Mouse (Mus musculus) liver (tissue): ENCODE data around the gene Naa10.

Experiments
- DNase-seq: peaks from one replicate; pipeline ENCODE4 v3.0.0-alpha.2; 2020; ENCODE audit warnings: mixed read lengths

Naa10 gene

DNA sequence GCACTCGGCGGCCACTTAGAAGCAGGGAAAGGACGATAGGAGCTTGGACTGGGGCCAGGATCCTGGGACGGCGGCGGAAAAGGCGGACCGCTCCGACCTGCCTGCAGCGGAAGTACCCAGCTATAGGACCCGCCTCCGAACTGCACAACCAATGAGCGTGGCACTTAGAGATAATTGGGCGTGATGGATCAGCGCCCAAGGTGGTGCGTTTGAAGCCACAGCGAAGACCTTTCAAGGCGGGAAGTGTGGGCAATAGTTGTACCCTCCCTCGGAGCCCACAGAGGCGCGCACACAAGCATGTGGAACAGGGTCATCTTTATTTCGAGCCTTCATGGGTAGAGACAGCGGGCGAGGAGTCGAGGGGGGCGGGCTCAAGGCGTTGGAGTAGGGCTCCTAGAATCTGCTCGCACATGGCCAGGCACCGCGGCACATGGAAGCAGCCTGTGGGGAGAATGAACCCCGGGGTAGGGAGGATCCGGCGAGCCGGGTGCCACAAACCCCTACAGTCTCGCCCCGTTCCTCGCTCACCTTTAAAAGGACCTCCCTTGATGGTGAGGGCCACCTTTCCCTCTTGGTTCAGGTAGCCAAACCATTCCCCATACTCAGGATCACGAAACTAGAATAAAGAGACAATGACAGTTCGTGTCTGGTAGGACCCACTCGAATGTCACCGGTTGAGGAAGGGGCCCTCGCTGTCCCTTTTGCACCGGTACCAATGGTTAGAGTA is at the start of gene Naa10, which contains the start of gene Arhgap4:
Gene Naa10, minus strand, starts transcription at position 122 of the 727 bp plus-strand sequence.
Gene Arhgap4, minus strand, starts transcription at position 48 of the 727 bp plus-strand sequence.
- DNase-seq: peak; percentile 89

DNA sequence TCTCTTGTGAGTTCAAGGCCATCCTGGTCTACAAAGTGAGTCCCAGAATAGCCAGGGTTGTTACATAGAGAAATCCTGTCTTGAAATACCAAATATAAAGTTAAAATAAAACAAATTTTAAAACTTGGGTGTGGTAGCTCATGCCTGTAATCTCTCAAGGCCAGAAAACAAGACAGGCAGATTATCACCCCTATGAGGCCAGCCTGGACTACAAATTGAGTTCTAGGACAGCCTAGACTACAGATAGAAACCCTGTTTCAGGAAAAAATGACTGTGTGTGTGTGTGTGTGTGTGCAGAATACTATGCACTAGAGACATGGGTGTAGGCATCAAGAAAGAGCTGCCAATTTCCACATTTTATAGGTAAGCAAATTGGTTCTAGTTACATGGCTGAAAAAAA is 49.0 kb upstream of the Naa10 start:
- peak; percentile 51 for DNase-seq

DNA sequence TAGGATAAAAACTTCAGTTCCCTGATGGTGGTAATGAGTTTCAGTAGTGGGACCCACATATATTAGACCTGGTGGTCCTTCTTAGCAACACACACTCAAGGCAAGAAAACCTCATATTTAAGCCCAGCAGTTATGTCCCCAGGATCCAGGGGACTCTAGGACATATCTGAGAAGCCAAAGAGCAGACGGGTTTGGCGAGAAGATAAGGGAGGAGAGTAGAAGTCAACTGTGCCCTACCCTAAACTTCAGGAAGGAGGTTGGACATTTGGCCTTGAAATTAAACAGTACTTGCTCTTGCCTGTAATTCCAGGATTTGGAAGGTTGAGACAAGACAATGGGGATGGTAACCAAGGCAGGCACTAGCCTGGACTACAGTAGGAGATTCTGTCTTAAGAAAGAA is 48.0 kb upstream of the Naa10 start:
- peak; percentile 57 for DNase-seq

DNA sequence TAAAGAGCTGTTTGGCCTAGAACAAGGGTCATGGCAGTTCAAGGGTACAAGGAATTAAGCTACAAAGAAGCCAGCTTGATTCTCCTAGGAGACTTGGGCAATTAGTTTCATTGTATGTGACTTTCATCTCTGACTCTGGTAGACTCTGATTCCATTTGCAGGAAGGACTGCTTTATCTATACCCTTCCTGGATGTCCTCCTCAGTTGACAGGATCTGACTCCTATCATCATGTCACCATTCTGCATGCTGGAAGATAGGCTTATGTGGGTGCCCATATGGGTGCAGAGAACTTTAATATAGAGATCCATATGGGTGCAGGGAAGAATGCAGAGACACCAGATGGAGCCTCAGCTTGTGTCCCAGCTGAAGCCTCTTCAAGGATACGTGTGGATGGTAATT is 47.4 kb upstream of the Naa10 start:
- DNase-seq: no peak

DNA sequence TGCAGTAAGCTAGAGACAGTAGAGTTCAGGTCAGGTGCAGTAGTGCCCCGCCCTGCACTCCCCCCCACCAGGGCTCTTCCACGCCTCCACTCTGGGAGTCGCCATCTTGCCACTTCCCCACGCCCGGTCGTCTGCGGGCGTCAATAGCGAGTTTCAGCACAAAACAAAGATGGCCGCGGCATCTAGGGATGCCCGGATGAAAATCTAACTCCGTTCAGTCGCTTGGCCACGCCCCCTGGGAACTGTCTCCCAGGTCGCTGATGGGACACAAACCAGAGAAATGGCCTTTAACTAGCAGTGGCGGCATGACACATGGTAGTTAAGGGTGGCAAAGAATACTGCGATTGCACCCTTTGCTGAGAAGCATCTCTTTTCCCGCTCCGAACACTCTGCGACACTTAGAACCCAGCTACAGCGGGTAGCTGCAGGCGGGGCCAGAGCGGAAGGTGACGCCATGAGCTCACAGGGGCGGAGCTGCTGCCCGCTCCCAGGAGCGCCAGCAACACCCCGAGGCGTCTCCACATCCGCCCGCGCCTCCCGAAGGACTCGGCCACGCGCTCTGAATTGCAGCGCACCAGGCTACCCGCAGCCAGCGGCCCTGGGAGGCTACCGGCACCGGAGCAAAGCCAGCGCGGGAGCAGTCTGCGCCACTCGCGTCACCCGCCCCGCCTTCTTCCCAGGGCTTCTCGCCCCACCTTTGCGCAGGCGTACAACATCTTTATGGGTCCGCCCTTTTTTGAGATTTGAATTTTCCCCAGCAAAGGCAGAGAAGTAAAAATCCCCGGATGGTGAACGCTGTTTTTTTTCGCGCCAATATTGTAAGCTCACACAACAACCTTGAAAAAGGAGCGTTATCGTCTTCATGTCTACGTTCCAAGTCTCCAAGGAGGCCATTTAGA is 45.7 kb upstream of the Naa10 start:
- peak; percentile 89 for DNase-seq

DNA sequence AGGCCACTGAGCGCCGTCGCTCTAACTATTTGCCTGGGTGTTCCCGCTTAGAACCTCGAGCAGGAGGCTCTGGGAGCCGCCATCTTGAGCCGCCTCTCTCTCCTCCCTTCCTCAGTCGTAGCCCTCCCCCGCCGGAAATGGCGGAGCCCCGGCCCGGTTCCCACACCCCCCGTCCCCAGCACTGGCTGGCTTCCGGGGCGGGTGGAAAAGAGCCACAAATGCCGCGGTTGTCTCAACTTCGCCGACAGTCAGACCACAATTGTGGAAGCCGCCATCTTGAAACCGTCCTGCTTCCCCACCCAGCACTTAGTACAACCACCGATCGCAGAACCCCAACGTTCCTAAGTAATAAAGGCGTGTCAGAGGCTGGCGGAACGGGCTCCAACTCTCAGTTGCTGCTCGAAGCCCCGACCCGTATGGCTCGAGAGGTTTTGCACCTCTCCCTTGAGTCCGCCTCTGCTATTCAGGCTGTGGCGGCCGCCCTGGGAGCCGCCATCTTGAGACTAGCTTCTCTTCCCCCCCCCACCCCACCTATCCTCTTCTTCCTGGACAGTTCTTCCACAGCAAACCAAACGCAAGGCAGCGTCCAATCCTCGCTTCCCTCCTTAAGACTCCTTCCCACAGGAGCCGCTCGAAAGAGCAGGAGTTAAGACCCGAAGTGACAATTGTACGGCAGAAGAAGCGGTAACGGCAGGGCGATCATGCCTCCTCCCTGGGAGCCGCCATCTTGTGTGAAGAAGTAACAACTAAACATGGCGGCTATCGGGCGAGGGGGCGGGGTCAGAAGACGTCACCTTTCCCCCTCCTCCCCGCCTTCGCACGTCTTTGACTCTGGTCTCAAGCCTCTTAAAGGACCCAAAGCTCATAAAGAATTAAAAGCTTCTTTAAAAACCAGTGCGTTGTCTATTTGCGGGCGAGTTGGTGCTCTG is 44.8 kb upstream of the Naa10 start, which contains the start of gene Hcfc1:
Gene Hcfc1, minus strand, starts transcription at position 110 of the 929 bp plus-strand sequence.
- peak; percentile 91 for DNase-seq

DNA sequence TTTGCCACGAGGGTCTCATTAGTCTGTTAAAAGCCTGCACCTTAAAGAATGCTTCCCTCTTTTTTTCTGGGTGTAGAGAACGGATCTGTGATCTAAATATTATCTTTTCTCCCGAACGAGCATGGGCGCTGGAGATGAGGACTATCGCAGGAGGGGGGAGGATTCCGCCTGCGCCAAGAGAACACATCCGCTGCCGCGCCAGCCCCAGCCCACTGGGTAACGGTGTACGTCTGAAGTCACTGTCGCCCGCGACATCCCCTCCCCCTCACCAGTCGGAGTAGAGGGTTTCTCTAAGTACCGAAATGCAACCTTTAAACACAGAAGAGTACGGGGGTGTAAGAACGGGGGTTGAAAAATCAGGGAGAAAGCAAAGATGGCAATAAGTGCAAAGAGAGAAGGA is 43.6 kb upstream of the Naa10 start:
- peak; percentile 69 for DNase-seq

DNA sequence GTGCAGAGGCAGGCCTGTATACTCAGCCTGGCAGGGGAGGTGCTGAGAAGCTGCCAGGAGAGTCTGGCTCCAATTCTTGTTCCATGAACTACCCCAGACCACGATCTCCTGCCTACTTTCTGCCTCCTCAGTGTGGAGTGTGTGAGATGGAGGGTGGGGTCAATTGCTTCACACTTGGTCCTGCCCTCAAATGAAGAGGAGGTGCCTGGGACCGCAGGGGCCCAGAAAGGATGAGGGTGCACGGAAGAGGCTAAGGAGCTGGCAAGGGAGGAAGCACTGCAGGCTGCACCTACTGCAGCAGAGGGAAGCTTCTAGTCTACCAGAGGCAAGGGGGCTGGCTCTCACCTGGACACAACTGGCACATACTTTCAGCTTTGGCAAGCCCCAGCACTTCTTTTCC is 42.6 kb upstream of the Naa10 start:
- peak; percentile 67 for DNase-seq

DNA sequence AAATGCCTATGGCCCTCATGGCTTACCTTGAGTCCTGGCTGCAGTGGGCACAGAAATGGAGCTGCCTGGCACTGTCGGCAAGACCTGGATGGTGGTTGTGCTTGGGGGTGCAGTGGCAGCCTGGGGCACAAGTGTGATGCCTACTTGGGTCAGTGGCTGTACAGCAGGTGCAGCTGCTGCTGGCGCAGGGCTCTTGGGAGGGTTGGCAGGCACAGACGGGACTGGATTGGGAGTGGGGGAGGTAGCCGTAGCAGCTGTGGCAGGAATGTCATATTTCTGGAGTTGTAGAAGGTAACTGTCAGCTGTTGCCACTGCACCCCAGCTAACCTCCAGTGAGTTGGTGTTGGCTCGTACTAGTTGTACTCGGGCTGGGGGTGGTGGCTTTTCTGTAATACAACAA is 33.2 kb upstream of the Naa10 start:
- DNase-seq: no peak

DNA sequence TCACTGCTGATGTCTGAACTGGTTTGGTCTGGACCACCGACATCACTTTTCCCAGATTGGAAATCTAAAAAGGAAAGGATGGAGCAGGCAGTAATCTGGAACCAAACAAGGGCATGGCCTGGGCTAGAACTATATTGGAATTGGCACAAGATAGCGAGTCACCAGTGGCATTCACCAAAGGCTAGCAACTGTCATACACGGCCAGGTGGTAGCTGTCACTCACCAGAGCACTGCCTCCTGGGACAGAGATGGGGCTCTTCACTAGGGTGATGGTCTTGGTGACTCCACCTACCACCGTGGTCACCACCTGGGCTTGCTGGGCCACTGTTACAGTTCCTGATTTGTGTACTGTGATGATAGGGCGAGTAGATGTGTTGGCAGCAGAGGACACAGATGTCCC is 30.9 kb upstream of the Naa10 start:
- DNase-seq: no peak

DNA sequence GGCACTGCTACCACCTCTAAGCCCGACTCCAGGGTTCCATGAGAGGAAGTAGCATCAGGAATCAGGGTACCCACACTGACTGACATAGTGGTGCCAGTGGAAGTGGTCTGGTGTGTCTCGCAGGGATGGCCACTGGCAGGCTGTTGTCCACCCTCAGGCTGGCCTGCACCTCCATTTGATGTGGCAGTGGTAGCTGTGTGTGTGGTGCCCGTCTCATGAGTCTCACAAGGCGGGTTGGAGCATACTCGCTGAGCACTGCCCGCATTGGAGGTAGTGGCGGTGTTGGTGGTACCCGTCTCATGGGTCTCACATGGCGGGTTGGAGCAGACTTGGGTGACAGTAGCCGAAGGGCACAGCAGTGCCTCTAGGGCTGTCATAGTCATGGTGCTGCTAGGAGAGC is 27.6 kb upstream of the Naa10 start:
- no peak for DNase-seq

DNA sequence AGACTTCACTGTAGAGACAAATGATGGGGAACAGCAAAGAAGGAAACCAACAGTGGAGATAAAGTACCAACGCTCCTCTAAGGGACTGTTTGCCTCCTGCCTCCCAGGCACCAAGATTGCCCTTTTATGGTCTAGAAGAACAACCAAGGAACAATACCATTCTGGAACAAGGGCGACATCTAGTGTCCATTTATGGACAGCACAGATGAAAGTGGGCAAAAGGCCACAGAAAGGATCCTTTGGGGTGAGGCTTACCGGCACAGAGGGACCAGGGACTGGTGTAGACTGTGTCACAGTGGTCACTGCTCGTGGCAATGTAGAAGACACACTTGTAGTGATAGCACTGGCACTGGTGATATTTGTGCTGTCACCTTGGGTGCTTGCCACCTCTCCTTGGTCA is 26.9 kb upstream of the Naa10 start:
- peak; percentile 52 for DNase-seq

DNA sequence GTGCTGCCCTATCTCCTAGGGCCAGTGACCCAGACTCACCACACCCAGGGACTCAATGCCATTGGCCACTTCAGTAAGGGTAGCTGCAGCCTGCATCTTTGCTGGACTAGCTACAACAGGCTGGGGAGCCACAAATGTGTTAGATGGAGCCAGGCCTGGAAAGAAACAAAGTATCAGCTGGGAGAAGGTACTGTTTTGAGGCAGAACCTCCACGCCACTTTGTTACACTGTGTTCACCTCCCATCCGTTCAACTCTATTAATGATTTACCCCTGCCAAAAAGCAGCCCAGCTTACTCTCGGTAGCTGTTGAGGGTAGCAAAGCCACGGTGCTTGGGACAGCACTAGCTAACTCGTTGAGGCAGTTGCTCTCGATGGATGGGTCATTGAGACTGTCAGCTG is 25.2 kb upstream of the Naa10 start:
- DNase-seq: no peak

DNA sequence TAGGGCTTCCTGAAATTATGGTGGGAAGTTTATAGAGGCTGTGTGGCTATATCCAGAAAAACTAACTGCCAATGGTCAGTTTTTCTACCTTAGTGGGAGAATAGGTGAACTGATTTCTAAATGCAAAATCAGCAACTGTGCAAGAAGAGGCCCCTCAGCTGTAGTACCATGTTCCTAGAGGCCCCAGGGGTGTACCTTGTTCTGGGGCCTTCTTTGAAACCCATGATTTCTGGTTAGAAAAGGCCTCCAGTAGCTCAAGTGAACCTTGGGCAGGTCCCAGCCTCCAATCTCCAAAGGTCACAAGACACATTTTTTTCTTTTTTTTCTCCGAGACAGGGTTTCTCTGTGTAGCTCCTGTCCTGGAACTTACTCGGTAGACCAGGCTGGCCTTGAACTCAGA is 20.6 kb upstream of the Naa10 start:
- no peak for DNase-seq

DNA sequence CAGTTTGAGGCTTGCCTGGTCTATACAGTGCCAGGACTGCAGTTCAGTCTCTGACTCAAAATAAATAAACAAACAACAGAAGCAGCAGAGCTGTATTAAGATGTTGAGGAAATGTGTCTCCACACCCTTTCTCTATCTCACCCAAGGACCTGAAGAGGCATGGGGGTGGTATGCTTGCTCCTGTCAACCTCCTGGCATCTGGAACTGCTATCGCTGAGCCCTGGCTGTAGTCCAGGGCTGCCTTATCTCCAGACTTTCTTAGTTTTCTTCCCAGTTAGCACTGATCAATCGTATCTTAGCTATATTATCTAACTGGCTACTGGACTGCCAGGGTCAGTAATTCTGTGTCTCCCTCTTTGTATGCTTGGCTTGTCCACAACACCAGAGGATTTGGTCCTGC is 20.1 kb upstream of the Naa10 start:
- no peak for DNase-seq

DNA sequence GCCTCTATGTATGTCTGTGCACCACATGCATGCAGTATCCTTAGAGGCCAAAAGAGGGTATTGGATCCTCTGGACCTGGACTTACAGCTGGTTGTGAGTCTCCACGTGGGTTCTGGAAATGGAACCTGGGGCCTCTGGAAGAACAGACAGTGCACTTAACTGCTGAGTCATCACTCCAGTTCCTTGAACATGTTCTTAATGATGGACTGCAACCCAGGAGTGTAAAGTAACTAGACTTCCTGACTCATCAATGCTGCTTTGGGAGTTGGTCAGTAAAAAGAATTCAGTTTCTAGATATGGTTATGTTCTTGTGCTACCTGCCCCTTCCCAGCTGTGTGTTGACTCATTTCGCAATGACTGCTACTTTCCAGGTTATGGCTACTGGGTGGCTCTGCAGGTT is 10.1 kb upstream of the Naa10 start:
- no peak for DNase-seq

DNA sequence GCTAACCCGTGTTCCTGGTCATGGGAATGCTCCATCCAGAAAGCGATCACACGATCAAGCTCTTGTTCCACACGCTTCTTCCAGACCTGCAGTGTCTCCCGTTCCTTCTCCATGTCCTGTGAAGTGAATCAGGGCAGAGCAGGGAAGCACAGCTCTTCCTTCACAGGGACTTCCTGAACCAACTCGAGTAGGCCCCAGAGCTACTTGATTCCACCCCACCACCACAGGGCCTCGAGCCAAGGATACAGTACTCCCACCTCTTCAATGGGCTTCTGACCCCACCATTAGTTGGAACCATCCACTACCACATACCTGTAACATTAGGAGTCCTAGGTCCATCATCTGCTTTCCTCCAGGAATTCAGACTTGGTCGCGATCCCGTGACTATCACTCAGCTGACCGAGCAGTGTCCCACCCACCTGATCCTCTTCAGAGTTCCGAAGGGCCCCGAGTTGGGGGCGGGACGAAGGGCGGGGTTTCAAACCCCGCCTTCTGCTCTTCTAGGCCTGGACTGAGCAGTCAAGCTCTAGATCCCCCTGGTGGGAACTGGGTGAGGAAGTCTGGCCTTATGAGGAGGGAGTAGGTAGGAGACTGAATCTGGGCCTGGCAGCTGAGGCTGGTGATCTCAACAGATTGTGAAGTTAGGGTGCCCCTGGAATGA is 8.8 kb upstream of the Naa10 start, which contains the start of gene Renbp:
Gene Renbp, minus strand, starts transcription at position 449 of the 661 bp plus-strand sequence.
- DNase-seq: peak; percentile 85

DNA sequence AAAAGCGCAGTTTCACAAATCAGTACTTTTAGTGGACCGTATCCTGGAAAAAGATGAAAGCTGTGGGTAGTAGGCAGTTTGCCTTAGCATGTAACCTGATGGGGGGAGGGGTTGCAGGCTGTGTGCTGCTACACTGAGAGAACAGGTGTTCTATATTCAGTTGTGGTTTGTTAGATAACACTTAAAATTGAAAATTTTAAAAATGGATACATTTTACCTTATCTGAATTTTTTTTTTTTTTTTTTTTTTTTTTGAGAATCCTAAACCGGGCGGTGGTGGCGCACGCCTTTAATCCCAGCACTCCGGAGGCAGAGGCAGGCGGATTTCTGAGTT is 772 bp upstream of the Naa10 start:
- peak; percentile 22 for DNase-seq

DNA sequence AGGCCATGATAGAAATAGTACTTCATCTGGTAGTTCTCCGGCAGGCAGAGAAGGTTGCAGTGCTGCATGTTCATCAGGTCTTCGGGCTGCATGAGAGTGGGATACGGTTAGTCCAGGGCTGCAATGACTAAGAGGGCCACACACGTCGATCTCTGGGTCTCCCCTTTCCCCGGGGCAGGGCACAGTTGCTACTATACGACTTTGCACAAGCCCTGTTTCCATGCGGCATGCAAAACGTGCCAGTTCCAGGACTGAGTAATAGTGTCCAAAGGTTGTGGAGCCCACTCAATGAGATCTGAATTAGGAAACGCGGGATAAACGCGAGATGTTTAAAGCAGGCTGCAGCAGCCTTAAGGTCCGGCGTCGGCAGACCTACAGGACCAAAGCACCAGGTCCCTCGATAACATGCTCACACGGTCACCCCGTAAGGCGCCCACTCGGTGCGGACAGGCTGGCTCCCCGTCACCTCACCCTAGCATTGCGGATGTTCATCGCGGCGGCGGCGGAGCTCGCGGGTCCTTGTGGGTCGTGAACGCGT is 390 bp downstream of the Naa10 start:
- DNase-seq: no peak

DNA sequence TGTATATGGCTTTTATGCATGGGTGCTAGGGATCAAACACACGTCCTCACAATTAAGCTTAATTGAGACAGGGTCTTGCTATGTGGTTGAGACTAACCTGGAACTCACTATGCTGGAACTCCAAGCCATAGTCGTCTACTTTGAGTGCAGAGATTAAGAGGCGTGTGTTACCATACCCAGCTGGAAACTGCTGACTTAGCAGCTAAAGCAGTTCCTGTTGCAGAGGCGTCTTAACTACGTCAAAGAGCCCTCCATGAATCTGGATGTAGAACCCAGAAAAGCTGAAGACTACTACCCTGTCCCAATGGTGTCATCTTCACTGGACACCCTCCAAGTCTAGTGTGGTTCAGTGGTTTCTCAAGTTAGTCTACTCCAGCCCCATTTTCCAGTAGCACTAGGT is 3.1 kb downstream of the Naa10 start:
- DNase-seq: no peak

DNA sequence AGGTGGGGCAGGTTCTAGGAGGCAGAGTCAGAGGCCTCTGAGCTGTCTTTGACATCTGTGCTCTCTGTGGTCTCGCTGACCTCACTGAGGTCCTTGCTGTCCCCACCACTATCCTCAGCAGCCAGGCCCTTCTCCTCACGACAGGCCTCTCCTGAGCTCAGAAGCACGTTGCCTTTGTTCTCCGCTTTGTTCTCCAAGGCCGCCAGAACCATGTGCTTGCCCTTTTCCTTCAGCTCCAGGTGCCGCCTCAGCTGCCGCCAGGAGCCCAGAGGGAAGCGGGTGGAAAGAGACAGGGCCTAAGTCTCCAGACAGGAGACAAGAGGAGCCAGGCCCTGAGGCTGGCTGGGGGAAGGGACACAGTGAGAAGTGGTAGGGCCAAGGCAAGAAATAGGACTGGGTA is 4.8 kb downstream of the Naa10 start:
- no peak for DNase-seq
